Comparison of ENCODE assay signal across 8 mouse cellular contexts in the genomic region with DNA sequence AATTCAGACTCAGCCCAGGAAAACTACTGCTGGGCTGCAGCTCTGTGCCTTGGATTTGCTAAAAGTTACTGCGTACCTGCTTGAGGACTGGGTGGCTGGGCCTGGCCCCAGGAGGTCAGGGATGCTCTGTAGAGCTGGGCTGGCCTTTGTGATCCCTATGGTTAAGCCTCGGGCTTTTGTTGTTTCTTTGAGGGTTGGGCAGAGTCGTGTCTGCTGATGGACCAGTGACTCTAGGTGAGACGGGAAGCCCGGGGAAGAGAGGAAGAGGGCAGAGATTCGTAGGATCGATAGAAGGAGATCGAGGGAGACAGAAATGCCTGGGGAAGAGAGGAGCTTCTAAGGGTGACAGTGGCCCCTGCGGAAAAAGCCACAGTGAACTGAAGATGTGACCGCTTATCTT. TPM values are rescaled to one million over a fixed set of nuclear protein-coding genes. Genes with fewer than 3 reads are reported as not detected.
DNase-seq lines count a peak whose midpoint lies in the region; ATAC-seq and TF ChIP-seq lines count a peak whose summit lies in the region.

D2hgdh (plus strand) TSS at position 301 of the 400 bp plus-strand sequence.

- H3K36me3 ChIP-seq in hindbrain, postnatal 0 days (ENCODE audit: insufficient read depth, low read length): peaks cover 1% of the 10 kb centered on the region

- no peak for TF ChIP-seq CTCF in hindbrain, postnatal 0 days (IDR thresholded peaks at IDR 0.05; ENCODE audit: low read depth)

- no peaks in the 10 kb centered on the region for H3K27me3 ChIP-seq in hindbrain, postnatal 0 days (ENCODE audit: insufficient read depth, low read length)

- H3K4me1 ChIP-seq in hindbrain, postnatal 0 days (ENCODE audit: insufficient read depth, low read length): peaks cover 11% of the 10 kb centered on the region; the same call in 1 of the 2 replicates

- ATAC-seq in hindbrain, postnatal 0 days: no peak; the same call in 1 of the 2 replicates
- peak; percentile 14 for ATAC-seq in megakaryocyte, adult 5-6 weeks (ENCODE audit: poor library complexity, severe bottlenecking)

- 8% methylated on average over 10 of the region's 10 CpGs for WGBS in hindbrain, postnatal 0 days

- H3K4me2 ChIP-seq in hindbrain, postnatal 0 days (ENCODE audit: low read depth, low read length): peak within 1 kb of the TSS; percentile 75

- no peak for DNase-seq in left cerebral cortex, adult 18-20 months (ENCODE audit: low spot score in 2 of 2)
- no peak for DNase-seq in left cerebral cortex, adult 9 months (ENCODE audit: low spot score in 2 of 2)
- DNase-seq in adrenal gland, postnatal 14 days: no peak
- DNase-seq in gastrocnemius, adult 8-10 months (ENCODE audit: low spot score in 2 of 2): no peak
- DNase-seq in hindbrain, postnatal 0 days (ENCODE audit: low spot score): no peak
- DNase-seq in spleen, postnatal 10 days (ENCODE audit: low spot score in 2 of 2): no peak
- no peak for DNase-seq in B cell, adult 2 months

- H3K9me3 ChIP-seq in hindbrain, postnatal 0 days (ENCODE audit: low read length): no peaks in the 10 kb centered on the region

- peak within 1 kb of the TSS; percentile 95 for H3K27ac ChIP-seq in hindbrain, postnatal 0 days

- peak within 1 kb of the TSS; percentile 67 for H3K9ac ChIP-seq in hindbrain, postnatal 0 days (replicated peaks; ENCODE audit: low read length)

- H3K4me3 ChIP-seq in hindbrain, postnatal 0 days (ENCODE audit: low read length): peak within 1 kb of the TSS; percentile 52

RNA-seq across cellular contexts. Expression of gene D2hgdh, which starts in this region (rescaled TPM):
- total RNA-seq in left cerebral cortex, adult 18-20 months (2021): 10 to 100 TPM; 11.7 to 13.4 TPM
- 39.7 and 45.1 TPM in 2 replicates for total RNA-seq in adrenal gland, postnatal 14 days (2021)
- total RNA-seq in gastrocnemius, adult 8-10 months (2022): 10 to 100 TPM; 22.7 to 25.0 (median 24.4) TPM
- total RNA-seq in hindbrain, postnatal 0 days (2014; rRNA removed): 13.6 and 23.6 TPM in 2 replicates
- 12.0 and 13.0 TPM in 2 replicates for polyA plus RNA-seq in hindbrain, postnatal 0 days (2015; fragmentation: Nextera tagmentation; extraction: Ambion mirVana)
- 10.8 and 12.4 TPM in 2 replicates for total RNA-seq in megakaryocyte, adult 5-6 weeks (2015)
- 13.2 and 15.2 TPM in 2 replicates for total RNA-seq in megakaryocyte, adult 5-6 weeks (2017)
